Mouse (Mus musculus) gonadal fat pad, adult 2 months (tissue): ENCODE data around the gene 6030458C11Rik. TPM values are rescaled to one million over a fixed set of nuclear protein-coding genes. Genes with fewer than 3 reads are reported as not detected.
"Not testable (repeated sequence)": the region's sequence is repeated elsewhere in the genome, so short reads cannot be mapped to it uniquely, and the experiment has no call there.

Experiments used
- DNase-seq: peaks from one replicate; pipeline ENCODE4 v3.0.0-alpha.2; 2012; ENCODE audit warnings: low read depth
- polyA plus RNA-seq: library from polyadenylated mRNA; depleted of rRNA; stranded (reverse); fragments of >200 nt; gene quantifications from 2 replicates; pipeline ENCODE4 v1.2.3, GENCODE M21; 2012

6030458C11Rik gene
- polyA plus RNA-seq, 1 experiment = 11.0 TPM

DNA sequence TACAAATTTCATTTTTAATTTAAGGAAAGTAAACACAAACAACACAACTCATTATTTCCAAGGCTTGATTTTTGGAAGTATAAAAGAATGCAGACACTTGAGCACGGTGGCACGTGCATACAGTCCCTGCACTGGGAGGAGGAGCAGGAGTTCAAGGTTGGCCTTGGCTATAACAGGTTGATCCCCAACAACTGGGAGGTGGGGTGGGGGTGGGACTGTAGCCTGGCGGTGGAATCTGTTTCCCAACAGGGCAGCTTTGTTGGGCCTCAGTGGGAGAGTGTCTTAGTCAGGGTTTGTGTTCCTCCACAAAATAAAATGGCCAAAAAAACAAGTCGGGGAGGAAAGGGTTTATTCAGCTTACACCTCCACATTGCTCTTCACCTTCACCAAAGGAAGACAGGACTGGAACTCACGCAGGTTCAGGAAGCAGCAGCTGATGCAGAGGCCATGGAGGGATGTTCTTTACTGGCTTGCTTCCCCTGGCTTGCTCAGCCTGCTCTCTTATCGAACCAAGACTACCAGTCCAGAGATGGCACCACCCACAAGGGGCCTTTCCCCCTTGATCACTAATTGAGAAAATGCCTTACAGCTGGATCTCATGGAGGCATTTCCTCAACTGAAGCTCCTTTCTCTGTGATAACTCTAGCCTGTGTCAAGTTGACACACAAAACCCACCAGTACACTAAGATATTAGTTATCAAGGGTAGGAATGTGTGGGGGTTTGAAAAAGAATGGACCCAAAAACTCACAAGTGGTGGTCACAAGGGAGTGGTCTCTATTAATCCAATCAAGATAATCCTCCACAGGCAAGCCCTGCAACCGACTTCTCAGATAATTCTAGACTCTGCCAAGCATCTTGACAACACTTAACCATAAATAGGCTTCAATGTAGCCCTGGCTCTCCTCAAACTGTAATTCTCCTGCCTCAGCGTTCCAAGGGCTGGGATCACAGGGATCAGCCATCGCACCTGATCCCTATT lies 1.7 kb downstream of the 6030458C11Rik start:
- no peak for DNase-seq

DNA sequence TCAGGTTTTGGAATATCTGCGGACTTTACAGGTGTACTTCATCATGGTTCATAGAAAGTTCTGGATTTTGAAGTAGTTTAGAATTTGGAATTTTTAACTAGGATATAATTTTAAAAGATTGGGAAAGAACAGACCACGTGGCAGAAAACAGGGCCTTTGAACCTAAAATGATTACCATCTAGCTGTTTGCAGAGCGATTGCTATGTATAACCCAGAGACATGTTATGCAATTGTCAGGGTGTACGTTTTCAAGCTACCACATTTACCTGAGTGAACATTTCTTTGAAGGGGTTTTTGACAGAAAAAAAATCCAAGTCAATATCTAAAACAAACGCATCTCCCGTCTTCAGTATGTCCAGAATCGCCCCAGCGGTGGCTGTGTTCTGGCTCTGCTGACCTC lies 6.9 kb downstream of the 6030458C11Rik start:
- DNase-seq = no peak

DNA sequence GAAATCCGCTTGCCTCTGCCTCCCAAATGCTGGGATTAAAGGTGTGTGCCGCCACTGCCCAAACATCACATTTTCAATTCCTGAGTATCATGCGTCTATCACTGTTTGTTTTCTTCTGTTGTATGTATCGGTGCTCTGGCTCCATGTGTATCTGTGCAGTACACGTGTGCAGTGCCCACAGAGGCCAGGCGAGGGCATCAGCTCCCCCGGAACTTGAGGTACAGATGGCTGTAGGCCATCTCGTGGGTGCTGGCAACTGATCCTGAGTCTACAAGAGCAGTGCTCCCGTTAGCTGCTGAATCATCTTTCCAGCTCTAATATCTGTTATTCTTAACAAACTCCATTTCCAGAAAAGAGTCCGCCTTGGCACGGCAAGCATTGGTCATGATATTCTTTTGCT lies 11.8 kb downstream of the 6030458C11Rik start:
- no peak for DNase-seq

DNA sequence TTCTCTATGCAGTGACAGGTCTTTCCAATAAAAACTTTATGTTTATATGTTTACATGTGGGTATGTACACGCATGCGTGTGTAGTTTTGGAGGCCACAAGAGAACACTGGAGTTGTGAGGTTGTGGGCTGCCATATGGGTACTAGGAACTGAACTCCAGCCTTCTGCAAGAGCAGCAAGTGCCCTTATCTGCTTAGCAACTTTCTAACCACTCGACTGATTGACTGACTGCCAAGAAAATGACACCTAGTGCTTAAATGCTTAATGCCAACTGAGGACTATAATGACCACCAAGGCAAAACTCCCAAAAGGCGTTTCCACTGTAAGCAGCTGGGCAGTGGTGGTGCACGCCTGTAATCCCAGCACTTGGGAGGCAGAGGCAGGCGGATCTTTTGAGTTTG lies 15.1 kb downstream of the 6030458C11Rik start:
- DNase-seq = no peak

DNA sequence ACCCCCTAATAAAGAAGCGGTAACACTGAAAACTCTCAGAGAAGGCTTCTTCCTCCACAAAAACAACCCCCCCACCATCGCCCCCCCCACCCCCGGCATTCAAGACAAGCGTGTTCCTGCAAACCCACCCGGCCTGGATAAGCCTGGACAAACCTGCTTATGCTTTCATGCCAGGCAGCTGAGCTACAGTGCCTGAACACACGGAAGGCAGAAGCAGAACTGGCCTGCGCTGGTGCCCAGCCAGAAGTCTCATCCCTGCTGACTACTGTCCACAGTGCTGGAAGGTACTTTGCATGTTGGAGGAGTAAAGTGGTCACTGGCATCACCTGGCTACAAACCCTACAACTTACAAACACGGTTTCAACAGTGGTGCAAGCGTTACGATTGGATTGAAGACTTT lies 17.4 kb downstream of the 6030458C11Rik start:
- no peak for DNase-seq

DNA sequence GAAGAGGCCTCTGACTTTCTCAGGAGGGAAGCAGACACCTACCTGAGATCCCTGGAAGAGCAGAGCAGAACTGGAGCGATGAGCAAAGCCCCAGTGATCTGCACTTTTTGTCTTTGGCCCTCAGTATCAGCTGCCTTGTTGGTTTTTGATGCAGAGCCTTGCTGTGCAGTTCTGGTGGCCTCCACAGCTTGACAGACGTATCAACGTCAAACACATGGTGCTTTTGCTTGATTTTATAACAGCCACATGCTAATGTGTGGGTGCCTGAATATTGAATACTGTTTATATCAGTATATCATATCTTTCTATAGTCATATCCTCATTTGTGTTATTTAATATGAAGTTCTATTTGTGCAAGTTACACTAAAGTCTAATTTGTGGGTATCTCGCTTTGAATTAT lies 19.4 kb downstream of the 6030458C11Rik start:
- DNase-seq = no peak

DNA sequence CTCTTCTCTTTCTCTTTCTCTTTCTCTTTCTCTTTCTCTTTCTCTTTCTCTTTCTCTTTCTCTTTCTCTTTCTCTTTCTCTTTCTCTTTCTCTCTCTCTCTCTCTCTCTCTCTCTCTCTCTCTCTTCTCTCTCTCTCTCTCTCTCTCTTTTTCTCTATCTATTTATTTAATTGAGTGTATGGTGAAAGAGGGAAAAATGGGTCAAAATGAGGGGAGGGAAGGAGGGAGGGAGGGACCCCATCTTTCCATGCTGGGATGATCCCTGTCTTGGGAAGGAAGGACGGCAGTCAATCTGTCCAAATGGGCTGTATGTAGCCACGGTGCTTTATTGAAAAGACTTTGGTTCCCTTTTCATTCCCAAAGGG lies 23.3 kb downstream of the 6030458C11Rik start:
- not testable (repeated sequence) for DNase-seq

DNA sequence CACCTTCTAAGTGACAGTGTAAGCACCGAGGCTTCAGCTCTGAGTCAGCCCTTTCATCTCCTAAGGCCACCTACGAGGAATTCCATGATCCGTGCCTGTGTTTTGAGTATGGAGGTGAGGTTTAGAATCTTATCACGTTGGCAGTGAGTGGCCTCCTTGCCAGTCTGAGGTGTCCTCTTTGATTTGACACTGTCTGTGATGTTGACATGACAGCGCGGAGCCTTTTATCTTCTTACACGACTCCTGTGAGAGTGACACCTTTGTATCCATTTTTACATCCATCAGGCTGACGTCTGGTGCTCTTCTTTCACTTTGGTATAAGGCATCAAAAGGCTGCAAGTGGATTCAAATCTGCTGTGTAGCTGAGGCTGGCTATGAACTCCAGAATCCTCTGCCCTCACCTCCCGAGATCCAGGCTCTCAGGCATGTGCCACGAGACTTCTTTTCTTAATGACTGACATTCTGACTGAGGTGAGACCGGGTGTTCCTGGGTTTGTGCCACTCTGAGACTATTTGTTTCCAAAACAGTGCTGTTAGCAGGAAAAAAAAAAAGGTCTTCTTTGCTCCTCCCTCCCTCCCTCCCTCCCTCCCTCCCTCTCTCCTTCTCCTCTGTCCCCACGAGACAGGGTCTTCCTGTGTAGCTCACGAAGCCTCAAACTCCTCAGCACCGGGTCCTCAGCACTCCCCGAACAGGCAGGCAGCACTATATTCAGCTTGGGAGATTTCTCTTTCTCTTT lies 23.9 kb downstream of the 6030458C11Rik start:
- no peak for DNase-seq

DNA sequence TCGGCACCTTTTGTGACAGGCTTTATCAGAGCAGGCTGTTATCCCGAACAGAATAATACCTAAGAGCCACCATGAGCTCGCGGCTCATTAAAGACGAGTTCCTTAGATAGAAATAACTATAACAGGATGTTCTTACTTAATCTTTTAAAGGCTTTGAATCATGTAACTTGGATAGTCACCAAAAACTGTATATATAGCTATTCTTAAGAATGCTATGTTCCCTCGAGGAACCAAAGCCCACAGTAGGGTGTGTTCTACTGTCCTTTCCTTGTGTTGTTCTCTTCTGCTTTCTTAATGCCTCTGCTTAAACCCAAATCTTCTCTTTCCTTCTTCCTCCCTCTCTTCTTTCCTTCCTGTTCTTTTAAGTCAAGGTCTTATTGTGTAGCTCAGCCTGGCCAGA lies 26.4 kb downstream of the 6030458C11Rik start:
- DNase-seq = no peak

DNA sequence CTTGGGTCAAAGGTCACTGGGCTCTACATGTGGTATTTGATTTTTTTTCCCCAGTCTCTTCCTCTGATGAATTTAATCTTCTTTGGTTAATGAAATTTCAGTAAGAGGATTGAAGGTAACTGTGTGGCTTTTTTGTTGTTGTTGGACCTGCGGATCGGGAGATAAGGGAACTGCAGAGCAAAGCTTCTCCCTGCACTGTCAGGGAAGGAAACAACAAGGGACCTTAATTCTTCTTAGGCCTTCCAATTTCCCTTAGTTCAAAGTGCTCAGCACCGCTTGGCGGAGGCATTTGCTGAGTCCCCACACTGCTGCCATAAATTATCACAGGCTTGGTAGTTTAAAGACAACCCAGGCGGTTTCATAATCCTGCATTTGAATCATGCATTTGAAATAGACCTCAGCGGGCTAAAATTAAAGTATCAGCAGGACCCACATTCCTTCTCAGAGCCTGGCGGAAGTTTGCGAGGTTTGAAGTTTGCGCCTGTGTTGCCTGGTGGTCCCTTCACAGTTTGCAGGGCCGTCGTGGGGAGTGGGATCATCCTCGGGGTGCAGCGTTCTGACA lies 28.5 kb downstream of the 6030458C11Rik start:
- no peak for DNase-seq

DNA sequence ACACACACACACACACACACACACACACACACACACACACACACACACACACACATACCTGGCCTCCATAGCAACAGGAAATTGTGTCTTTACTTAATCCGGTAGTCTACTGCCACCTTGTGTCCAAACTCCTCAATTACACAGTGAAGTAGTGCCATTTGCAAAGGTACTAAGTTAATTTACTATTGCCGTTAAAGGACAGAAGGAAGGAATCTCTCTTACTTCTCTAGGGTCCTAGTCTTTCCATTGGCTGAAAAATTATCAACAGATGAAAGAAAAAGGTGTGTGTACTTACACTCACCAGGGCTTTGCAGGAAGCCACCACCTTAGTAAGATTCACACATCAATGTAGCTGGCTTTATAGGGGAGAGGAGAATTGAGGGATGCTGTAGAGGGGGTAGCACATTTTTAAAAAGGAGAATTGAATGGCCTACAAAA lies 29.0 kb downstream of the 6030458C11Rik start:
- DNase-seq = peak; percentile 6

DNA sequence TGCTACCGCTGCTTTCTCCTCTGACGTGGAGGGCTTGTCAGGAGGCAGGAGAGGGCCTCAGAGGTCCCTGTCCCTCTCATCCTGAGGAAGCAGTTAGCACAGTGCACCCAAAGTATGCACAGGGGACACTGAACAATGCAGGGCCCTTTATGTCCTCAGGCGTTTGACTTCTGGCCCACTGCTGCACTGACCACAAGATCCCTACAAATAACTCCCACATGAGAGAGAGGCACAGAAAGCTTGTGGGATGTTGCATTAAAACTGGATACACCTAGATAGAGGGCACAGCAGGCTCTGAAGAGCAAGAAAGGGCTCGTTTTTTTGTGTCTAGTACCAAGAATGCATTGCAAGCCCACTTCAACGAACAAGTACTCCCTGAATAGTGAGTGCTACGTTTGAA lies 30.1 kb downstream of the 6030458C11Rik start:
- no peak for DNase-seq

DNA sequence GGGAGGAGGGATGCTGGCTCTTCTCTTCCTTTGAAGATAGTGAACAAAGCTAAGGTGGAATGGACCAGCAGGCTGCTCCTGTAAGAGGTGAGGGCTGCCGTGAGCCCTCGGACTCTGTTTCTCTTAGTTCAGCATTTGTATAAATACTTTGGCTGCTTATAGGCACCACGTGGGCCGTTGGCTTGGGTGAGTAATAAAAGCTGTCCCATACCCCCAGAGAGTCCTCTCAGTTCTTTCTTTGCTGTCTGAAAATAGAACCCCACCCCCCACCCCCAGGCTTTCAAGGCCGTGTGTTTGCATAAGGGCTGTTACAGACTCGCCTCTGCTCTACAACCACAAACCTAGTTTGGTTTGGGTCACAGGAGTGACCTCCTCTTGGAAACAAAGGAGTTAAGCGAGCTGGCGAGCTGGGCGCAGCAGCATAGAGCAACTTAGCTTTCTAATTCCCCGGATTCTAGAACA lies 35.0 kb downstream of the 6030458C11Rik start:
- DNase-seq = no peak

DNA sequence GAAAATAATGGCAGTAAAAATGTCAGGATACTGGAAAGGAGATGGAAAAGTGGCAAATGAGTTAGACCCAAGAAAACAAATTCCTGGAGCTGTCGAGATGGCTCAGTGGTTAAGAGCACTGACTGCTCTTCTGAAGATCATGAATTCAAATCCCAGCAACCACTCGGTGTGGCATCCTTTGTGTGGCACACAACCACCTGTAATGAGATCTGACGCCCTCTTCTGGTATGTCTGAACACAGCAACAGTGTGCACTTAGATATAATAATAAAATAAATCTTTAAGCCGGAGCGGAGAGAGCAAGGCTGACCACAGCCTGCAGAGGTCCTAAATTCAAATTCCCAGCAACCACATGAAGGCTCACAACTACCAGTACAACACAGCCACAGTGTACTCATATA lies 35.9 kb downstream of the 6030458C11Rik start:
- DNase-seq = no peak

DNA sequence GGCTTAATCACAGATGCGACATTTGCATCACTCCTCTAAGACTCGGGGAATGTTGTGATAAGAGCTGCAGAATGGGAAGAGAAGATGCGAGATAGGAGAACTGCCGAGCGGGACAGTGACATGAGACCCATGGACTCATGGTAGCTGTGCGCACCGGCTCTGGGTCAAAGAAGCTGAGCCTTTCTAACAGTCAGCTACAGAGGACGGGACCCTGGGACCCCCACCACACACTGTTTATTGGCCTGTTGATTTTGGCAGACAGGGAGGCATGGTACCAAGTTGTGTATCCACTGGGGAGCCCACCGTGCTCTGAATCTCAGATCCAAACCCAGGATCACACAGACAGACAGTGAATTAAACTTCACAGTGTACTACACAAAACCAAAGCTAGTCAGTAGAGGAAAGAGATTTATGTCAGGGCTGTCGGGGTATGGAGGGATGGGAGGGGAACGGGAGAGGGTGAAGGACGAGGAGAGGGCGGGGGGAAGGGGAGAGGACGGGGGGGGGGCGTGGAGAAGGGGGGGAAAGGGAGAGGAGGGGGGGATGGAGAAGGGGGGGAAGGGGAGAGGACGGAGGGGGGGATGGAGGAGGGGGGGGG lies 42.6 kb downstream of the 6030458C11Rik start:
- DNase-seq = no peak

DNA sequence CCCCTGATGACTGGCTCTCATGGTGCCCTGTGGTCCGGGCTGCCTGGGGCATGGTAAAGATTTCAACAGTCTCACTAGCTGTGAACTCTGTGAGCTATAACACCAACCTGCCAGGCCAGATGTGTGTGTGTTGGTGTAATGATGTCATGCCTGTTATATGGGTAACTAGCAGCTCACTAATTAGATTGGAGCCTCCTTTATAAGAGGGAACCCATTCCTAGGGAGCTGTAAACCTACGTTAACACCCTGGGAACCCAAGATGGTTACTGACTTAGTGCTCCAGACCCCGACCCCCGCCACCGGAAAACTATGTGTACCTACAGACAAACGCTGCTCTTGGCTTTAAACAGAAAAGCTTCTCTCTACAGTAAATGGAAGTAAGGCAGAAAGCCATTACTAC lies 43.2 kb downstream of the 6030458C11Rik start:
- no peak for DNase-seq

DNA sequence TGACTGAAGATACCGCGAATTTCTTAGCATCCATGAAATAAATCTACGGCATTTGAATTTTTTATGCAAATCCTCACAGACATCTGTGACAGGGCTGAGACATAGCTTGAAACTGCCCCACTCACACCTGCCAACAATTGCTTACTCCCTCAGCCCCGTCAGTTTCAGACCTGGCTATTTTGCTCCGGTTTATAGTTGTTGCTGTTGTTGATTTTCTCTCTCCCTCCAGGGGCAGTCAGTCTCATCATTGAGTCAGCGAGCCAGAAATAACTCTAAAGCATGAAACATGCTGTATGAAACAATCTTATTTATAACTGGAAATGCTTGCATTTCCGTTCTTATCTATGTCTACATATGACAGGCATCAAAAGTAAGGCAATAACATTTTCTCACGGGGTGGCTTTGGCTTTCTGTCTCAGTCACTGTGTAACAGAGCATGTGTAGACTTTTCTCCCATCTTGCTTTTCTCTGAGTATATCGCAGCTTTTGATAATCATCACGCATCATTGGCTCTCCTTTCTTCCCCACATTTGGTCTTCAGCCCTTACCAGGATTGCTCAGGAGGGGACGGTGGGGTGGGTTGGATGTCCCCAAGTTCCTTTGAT lies 50.2 kb downstream of the 6030458C11Rik start:
- DNase-seq = no peak

DNA sequence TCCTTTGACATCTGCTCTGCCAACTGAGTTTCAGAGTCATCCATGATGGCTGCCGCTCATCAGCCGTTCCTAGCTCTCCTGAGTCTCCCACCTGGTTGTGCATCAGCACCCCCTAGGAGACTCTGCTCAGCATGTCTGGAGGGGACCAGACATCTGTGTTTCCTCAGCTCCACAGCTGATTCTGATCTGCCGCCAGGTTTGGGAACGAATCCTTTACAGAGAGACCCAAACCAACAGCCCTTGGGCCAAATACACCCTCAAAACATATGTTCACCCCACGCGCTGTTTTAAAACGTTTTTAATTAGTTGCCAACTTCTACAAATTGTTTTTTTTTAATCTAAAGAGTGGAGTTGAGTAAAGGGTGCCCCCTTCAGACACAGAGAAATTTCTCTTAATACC lies 53.5 kb downstream of the 6030458C11Rik start:
- DNase-seq = no peak

DNA sequence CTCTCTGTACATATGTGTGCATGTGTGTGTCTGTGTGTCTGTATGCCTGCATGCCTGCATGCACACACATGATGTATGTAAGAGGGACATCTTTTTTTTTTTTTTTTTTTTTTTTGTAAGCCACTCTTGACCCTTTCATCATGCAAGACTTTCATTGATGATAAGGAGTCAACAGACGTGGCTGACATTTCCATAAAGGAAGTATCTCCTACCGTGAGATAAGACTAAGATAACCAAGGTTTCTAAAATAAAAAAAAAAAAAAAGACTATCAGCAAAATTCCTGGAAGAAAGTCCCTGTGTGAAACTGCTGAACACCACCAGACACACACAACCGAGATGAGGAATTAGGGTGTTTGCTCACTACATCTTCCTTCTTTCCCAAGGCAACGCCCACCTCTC lies 57.6 kb downstream of the 6030458C11Rik start:
- no peak for DNase-seq

DNA sequence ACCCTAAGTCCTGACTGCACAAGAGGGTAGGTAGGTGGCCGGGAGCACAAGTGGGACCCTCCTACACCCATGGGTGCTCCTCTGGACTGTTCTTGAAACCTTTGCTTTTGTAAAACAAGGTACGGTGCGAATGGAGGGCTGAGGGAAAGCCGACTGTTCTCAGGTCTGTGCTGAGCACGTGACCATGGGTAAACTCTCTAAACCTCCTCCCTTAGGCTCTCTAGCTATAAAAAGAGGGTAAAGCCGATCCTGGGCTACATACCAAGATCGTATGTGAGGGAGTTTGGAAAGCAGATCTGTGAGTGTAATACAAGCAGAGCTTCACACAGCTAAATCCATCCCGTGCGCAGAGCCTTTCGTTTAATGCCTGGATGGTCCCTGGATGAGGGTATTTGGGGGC lies 61.3 kb downstream of the 6030458C11Rik start:
- no peak for DNase-seq

DNA sequence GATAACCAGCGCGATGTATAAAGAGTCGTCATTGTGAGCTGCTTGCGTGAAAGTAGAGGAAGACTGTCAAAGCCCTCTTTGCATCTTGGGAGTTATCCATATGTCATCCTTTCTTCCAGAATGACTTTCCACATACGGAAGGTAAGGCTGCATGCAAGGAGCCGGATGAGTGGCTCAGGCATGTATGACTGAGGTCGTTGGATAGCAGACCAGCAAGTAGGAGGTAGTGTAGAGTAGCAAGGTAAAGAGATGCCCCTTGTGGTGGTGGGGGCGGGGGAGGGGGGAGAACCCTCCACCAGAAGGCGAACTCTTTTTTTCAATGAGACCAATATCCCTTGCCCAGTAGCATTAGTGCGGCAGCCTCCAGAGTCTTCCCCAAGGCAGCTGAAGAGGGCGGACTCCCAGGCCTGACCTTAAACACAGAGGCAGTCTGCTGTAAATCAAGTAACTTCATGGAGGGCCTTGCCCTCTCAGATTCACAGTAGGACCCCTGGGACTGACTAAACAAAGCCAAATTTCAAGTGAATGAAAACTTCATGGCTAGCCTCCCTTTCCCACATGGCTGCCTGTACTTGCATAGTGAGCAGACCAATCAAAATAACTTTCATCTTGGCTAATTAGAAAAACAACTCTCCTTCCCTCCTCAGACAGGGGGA lies 62.1 kb downstream of the 6030458C11Rik start:
- DNase-seq = no peak
